Mouse (Mus musculus) embryonic facial prominence, embryonic 13.5 days (tissue): ENCODE data around the gene Zfp764. TPM values are rescaled to one million over a fixed set of nuclear protein-coding genes. Genes with fewer than 3 reads are reported as not detected.
"Not testable (repeated sequence)": the region's sequence is repeated elsewhere in the genome, so short reads cannot be mapped to it uniquely, and the experiment has no call there.

ENCODE experiments used
- ATAC-seq: fragments of 200-750 bp; cut with Nextera tagmentation; 2 replicates; pipeline ENCODE4 v1.8.0; 2017; ENCODE audit warnings: low read depth; ENCODE audit not compliant: insufficient number of reproducible peaks, insufficient read depth, low FRiP score, low TSS enrichment
- H3K27ac ChIP-seq: fragments of 300-500 bp; sonication (generic); 2 replicates; pipeline ENCODE4 v1.5.1; 2015; ENCODE audit warnings: moderate library complexity, mild to moderate bottlenecking, inconsistent platforms
- H3K27me3 ChIP-seq: fragments of 300-500 bp; sonication (generic); 2 replicates; pipeline ENCODE4 v1.6.1; 2015; ENCODE audit warnings: mild to moderate bottlenecking, inconsistent platforms
- H3K36me3 ChIP-seq: fragments of 300-500 bp; sonication (generic); 2 replicates; pipeline ENCODE4 v1.6.1; 2015; ENCODE audit warnings: mild to moderate bottlenecking, inconsistent platforms
- H3K4me1 ChIP-seq: fragments of 300-500 bp; sonication (generic); 2 replicates; pipeline ENCODE4 v1.6.1; 2015; ENCODE audit warnings: inconsistent platforms
- H3K4me2 ChIP-seq: fragments of 300-500 bp; sonication (generic); 2 replicates; pipeline ENCODE4 v1.6.1; 2015; ENCODE audit warnings: moderate library complexity, mild to moderate bottlenecking, inconsistent platforms
- H3K4me3 ChIP-seq: fragments of 300-500 bp; sonication (generic); 2 replicates; pipeline ENCODE4 v1.5.1; 2015; ENCODE audit warnings: mild to moderate bottlenecking, inconsistent platforms
- H3K9ac ChIP-seq: fragments of 300-500 bp; sonication (generic); 2 replicates; pipeline ENCODE4 v1.6.1; 2015; ENCODE audit warnings: mild to moderate bottlenecking, inconsistent platforms
- H3K9me3 ChIP-seq: fragments of 300-500 bp; sonication (generic); 2 replicates; pipeline ENCODE4 v1.6.1; 2016; ENCODE audit warnings: inconsistent platforms
- WGBS: fragments of 180-500 bp; shearing (Covaris S2); methylation state at CpG from one replicate; pipeline ENCODE4 v1.1.7; 2015; ENCODE audit warnings: mixed read lengths; 5-methylcytosine and 5-hydroxymethylcytosine counted together
- polyA plus RNA-seq: library from polyadenylated mRNA; unstranded; fragments of >200 nt; fragmentation: Nextera tagmentation; extraction: Ambion mirVana; gene quantifications from 2 replicates; pipeline ENCODE4 v1.2.1, GENCODE M21; 2015

The Zfp764 gene
- polyA plus RNA-seq, 1 experiment from 2014 or later = 7.7 TPM

- H3K36me3 ChIP-seq = peaks cover 32% of the 10 kb centered on the region
- not testable (repeated sequence) for H3K27ac ChIP-seq, H3K4me3 ChIP-seq, H3K4me2 ChIP-seq, H3K9me3 ChIP-seq, H3K27me3 ChIP-seq, H3K4me1 ChIP-seq, ATAC-seq, H3K9ac ChIP-seq
Measured at GRCm38 (mm10) chr7:127388201-127388600, 18.4 kb downstream of the Zfp764 start.

- peak; percentile 71; the same call in 1 of the 2 replicates for ATAC-seq
- WGBS = 20% methylated on average over 38 of the region's 38 CpGs
Measured at GRCm38 (mm10) chr7:127386641-127387392, 19.8 kb downstream of the Zfp764 start, which contains the start of gene 9130019O22Rik. Gene 9130019O22Rik (minus strand): TSS chr7:127387166.

GRCm38 (mm10) chr7:127385560-127385959 is 21.1 kb downstream of the Zfp764 start:
- H3K9ac ChIP-seq, ATAC-seq, H3K4me2 ChIP-seq, H3K4me3 ChIP-seq, H3K4me1 ChIP-seq, H3K27ac ChIP-seq, H3K27me3 ChIP-seq: not testable (repeated sequence)
- Histone ChIP-seq H3K9me3 (peaks cover 10% of the 10 kb centered on the region), H3K36me3 (peaks cover 24% of the 10 kb centered on the region)
- WGBS = 95% methylated on average over 4 of the region's 4 CpGs

More at GRCm38 (mm10) chr7:127386641-127387392, 19.8 kb downstream of the Zfp764 start, which contains the start of gene 9130019O22Rik:
- Histone ChIP-seq H3K4me2 (peak within 1 kb of the TSS; percentile 68), H3K27me3 (no peaks in the 10 kb centered on the region), H3K36me3 (peaks cover 33% of the 10 kb centered on the region), H3K27ac (no peak within 1 kb of the TSS), H3K9me3 (peaks cover 10% of the 10 kb centered on the region), H3K4me3 (peak within 1 kb of the TSS; percentile 55), H3K4me1 (no peaks in the 10 kb centered on the region), H3K9ac (peak within 1 kb of the TSS; percentile 75)

- Histone ChIP-seq H3K27me3 (no peaks in the 10 kb centered on the region), H3K4me1 (0 out of 2 replicates have a peak, but pooled peaks cover 3% of the 10 kb centered on the region), H3K9ac (no peak overlapping the region), H3K27ac (no peak overlapping the region), H3K4me3 (no peak overlapping the region), H3K4me2 (no peak overlapping the region), H3K9me3 (0 out of 2 replicates have a peak, but pooled peaks cover 3% of the 10 kb centered on the region), H3K36me3 (peaks cover 18% of the 10 kb centered on the region)
- ATAC-seq = no peak
- 76% methylated on average over 6 of the region's 6 CpGs for WGBS
Measured at GRCm38 (mm10) chr7:127378310-127378921, 28.2 kb downstream of the Zfp764 start.

GRCm38 (mm10) chr7:127375271-127376245 is 31.1 kb downstream of the Zfp764 start, which contains the start of gene Zfp747:
Gene Zfp747 (minus strand): TSS chr7:127376050.
- not testable (repeated sequence) for H3K27me3 ChIP-seq, H3K4me1 ChIP-seq, H3K9me3 ChIP-seq
- H3K4me3 ChIP-seq = peak within 1 kb of the TSS; percentile 73
- H3K36me3 ChIP-seq = peaks cover 13% of the 10 kb centered on the region
- H3K9ac ChIP-seq = peak within 1 kb of the TSS; percentile 83
- peak within 1 kb of the TSS; percentile 72 for H3K4me2 ChIP-seq
- WGBS = 2% methylated on average over 49 of the region's 49 CpGs
- ATAC-seq = peak; percentile 89
- peak within 1 kb of the TSS; percentile 48; the same call in 1 of the 2 replicates for H3K27ac ChIP-seq

GRCm38 (mm10) chr7:127371870-127372269 is 34.8 kb downstream of the Zfp764 start:
- not testable (repeated sequence) for H3K9ac ChIP-seq, H3K9me3 ChIP-seq, H3K27ac ChIP-seq, H3K4me3 ChIP-seq, H3K4me1 ChIP-seq, H3K4me2 ChIP-seq, ATAC-seq, H3K27me3 ChIP-seq
- peaks cover 13% of the 10 kb centered on the region for H3K36me3 ChIP-seq
- 84% methylated on average over 3 of the region's 3 CpGs for WGBS

GRCm38 (mm10) chr7:127371213-127371612 is 35.4 kb downstream of the Zfp764 start:
- Histone ChIP-seq H3K27ac (no peak overlapping the region), H3K4me1 (0 out of 2 replicates have a peak, but pooled peaks cover 3% of the 10 kb centered on the region), H3K9ac (no peak overlapping the region), H3K27me3 (no peaks in the 10 kb centered on the region), H3K4me2 (no peak overlapping the region), H3K36me3 (peaks cover 13% of the 10 kb centered on the region), H3K4me3 (no peak overlapping the region), H3K9me3 (no peaks in the 10 kb centered on the region)
- WGBS = 80% methylated on average over 2 of the region's 2 CpGs
- no peak for ATAC-seq

- Histone ChIP-seq H3K4me1 (peaks cover 11% of the 10 kb centered on the region), H3K9me3 (no peaks in the 10 kb centered on the region), H3K27ac (no peak overlapping the region), H3K4me2 (no peak overlapping the region), H3K9ac (no peak overlapping the region), H3K4me3 (no peak overlapping the region), H3K36me3 (no peaks in the 10 kb centered on the region), H3K27me3 (peaks cover 25% of the 10 kb centered on the region)
- no peak for ATAC-seq
- WGBS = 68% methylated on average over 3 of the region's 3 CpGs
Measured at GRCm38 (mm10) chr7:127366249-127366648, 40.4 kb downstream of the Zfp764 start.

GRCm38 (mm10) chr7:127364166-127364565 is 42.5 kb downstream of the Zfp764 start:
- Histone ChIP-seq H3K4me1 (peaks cover 11% of the 10 kb centered on the region), H3K4me2 (peak overlapping the region; percentile 74), H3K27me3 (peaks cover 40% of the 10 kb centered on the region), H3K9ac (no peak overlapping the region), H3K4me3 (peak overlapping the region; percentile 42; the same call in 1 of the 2 replicates), H3K27ac (no peak overlapping the region), H3K36me3 (no peaks in the 10 kb centered on the region), H3K9me3 (no peaks in the 10 kb centered on the region)
- WGBS = 50% methylated on average over 4 of the region's 4 CpGs
- ATAC-seq = no peak

GRCm38 (mm10) chr7:127363475-127363921 is 43.1 kb downstream of the Zfp764 start:
- H3K9ac ChIP-seq = peak overlapping the region; percentile 71
- no peaks in the 10 kb centered on the region for H3K9me3 ChIP-seq
- peaks cover 40% of the 10 kb centered on the region for H3K27me3 ChIP-seq
- peaks cover 11% of the 10 kb centered on the region for H3K4me1 ChIP-seq
- H3K4me2 ChIP-seq = peak overlapping the region; percentile 74
- H3K36me3 ChIP-seq = no peaks in the 10 kb centered on the region
- H3K4me3 ChIP-seq = peak overlapping the region; percentile 42
- no peak for ATAC-seq
- 2% methylated on average over 24 of the region's 24 CpGs for WGBS
- H3K27ac ChIP-seq = no peak overlapping the region

GRCm38 (mm10) chr7:127362418-127362817 is 44.2 kb downstream of the Zfp764 start:
- WGBS = 16% methylated on average over 13 of the region's 13 CpGs
- H3K27me3 ChIP-seq = peaks cover 40% of the 10 kb centered on the region
- peak overlapping the region; percentile 26 for H3K4me3 ChIP-seq
- H3K9me3 ChIP-seq, H3K27ac ChIP-seq, H3K9ac ChIP-seq, ATAC-seq, H3K36me3 ChIP-seq: not testable (repeated sequence)
- peak overlapping the region; percentile 40 for H3K4me2 ChIP-seq
- peaks cover 11% of the 10 kb centered on the region for H3K4me1 ChIP-seq
